Mouse (Mus musculus): ENCODE measurements around the gene Gbp4.
A peak's percentile ranks its signal among the peaks of the same experiment; 100 is the strongest.
"Not testable (repeated sequence)": the region's sequence is repeated elsewhere in the genome, so short reads cannot be mapped to it uniquely, and the experiment has no call there.

The Gbp4 gene

DNA sequence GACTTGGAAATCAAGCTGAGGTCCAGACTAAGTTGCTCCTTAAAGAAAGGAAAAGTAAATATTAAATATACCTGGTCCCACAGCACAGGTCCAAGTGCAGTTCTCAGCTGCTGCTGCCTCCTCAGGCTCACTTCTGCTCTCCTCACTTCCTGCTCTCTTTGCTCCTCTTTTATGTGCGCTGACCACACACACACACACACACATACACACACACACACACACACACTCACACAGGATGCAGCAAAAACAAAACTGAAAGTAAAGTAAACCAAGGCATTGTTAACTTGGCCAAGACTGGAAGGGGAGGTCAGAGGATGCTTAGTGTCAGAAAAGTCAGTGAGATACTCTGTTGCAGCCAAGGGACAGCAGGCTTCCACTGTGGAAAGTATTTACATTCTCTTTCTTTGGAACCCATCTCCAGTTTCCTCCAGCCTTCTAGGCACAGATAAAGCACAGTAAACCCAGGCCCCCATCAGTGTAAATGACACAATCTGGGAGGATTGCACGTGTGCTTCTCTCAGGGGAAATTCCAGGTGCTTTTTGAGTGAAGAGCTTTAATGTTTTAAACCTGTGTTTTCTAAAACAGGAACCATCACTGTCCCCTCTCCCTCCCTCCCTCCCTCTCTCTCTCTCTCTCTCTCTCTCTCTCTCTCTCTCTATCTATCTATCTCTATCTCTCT is at the start of gene Gbp4, which contains the start of the genes Gbp9 and Gbp8:
Gbp4 (minus strand) TSS at position 178 of the 680 bp plus-strand sequence.
Gbp9 (minus strand) TSS at position 131 of the 680 bp plus-strand sequence.
Gbp8 (minus strand) TSS at position 132 of the 680 bp plus-strand sequence.
- not testable (repeated sequence) for DNase-seq (ENCODE audit: low spot score in 2 of 2)

GRCm38 (mm10) chr5:105181446-105181845 is 42.1 kb upstream of the Gbp4 start:
- DNase-seq (ENCODE audit: low spot score in 2 of 2): no peak

- DNase-seq (ENCODE audit: low spot score in 2 of 2): no peak
These were observed 17.2 kb upstream of the Gbp4 start for GRCm38 (mm10) chr5:105156582-105156981.

DNA sequence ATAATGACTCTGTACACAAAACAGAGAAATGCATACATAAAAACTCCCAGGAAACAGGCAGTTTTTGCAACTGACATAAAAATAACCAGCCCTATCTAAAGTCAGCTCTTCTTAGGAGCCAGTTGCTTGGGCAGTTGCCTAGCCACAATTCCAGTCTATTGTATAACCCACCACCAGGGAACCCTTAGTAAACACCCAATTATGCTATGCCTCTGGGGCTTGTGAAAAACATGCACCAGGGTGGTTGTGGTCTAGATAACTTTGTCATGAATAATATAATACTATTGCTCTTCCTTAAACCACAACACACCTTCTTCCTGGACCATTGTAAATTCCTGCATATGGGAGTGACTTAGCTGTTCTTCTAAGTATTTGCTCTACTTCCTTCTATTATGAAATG is 14.7 kb upstream of the Gbp4 start:
- DNase-seq (ENCODE audit: low spot score in 2 of 2): no peak

- not testable (repeated sequence) for DNase-seq (ENCODE audit: low spot score in 2 of 2)
These were observed 8.7 kb upstream of the Gbp4 start for GRCm38 (mm10) chr5:105148062-105148461.

GRCm38 (mm10) chr5:105146447-105146846 is 7.1 kb upstream of the Gbp4 start:
- no peak for DNase-seq (ENCODE audit: low spot score in 2 of 2)

DNA sequence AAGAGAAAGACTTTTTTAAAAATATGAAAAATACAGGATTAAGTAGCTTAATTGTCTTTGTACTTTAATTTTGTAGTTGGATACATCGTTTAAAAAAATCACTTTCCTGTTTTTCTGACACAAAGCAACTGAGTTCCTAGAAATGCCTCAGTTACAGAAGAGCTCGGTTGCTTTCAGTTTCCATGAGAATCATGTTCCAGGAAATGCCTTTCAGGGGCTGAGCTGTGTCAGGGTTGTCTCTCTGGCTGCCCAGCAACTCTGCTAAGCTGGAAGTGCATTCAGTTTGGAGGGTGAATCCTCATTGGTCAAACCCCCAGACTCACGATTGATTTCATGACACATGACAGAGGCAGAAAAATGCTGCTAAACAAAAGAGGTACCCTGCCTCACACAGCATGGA is 6.3 kb upstream of the Gbp4 start:
- not testable (repeated sequence) for DNase-seq (ENCODE audit: low spot score in 2 of 2)

- not testable (repeated sequence) for DNase-seq (ENCODE audit: low spot score in 2 of 2)
These were observed 864 bp upstream of the Gbp4 start for GRCm38 (mm10) chr5:105140089-105140810.

DNA sequence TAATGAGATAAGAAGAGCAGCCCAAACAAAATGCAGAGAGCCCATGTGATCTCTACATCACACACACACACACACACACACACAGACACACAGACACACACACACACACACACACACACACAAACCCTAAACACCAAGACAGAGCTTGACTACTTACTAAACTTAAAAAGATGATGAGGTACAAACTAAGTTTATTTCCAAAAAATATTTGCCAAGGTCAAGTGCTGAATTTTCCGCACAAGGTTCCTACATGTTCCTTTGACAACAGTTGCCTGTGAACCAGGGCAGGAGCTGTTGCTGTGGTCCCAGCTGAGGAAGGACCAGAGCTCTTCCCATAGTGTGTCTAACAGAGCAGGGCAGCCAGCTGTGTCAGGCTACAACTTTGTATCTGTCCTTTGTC is 480 bp downstream of the Gbp4 start:
- DNase-seq (ENCODE audit: low spot score in 2 of 2): no peak

- DNase-seq (ENCODE audit: low spot score in 2 of 2): not testable (repeated sequence)
These were observed 2.6 kb downstream of the Gbp4 start for GRCm38 (mm10) chr5:105136706-105137304.

DNA sequence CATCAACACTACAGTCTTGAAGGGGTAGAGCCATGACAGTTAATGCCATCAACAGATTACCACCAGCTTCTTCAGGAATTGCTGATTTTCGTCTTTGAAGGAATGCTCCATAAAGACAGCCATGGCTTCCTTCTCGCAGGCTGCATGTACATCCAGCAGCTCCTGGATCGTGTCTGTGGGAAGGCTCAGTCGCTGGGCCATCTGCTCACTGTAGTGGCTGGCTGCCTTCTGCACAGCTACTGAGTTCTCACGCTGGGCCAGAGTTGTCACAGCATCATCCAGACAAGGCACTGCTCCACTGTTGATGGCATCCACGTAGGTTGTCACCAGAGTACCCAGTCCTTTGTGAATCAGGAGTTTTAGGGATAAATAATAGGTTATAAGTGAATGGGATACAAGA is 17.7 kb downstream of the Gbp4 start:
- not testable (repeated sequence) for DNase-seq (ENCODE audit: low spot score in 2 of 2)

DNA sequence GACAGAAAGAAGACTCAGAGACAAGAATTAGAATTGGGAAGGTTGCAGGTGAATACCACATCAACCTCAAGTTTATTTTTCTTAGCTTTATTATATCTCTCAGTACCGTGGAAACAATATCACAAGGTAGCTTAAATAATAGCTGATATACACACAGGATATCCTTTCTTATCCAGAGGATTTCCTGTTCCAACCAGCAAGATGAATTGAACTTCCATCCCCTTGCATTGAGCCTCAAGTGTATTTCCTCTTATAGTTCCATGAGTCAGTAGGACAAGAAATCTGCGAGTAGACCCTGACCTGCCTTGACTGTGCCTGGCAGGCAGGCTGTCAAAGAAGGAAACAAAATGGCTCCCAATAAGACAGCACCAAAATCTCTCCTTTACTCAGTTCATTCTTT is 23.6 kb downstream of the Gbp4 start:
- DNase-seq (ENCODE audit: low spot score in 2 of 2): no peak

GRCm38 (mm10) chr5:105114696-105115095 is 24.7 kb downstream of the Gbp4 start:
- DNase-seq (ENCODE audit: low spot score in 2 of 2): no peak

GRCm38 (mm10) chr5:105113656-105114055 is 25.7 kb downstream of the Gbp4 start:
- DNase-seq (ENCODE audit: low spot score in 2 of 2): no peak

GRCm38 (mm10) chr5:105110271-105110852 is 29.0 kb downstream of the Gbp4 start:
- peak; percentile 18 to 48 for DNase-seq (ENCODE audit: low spot score in 2 of 2)

DNA sequence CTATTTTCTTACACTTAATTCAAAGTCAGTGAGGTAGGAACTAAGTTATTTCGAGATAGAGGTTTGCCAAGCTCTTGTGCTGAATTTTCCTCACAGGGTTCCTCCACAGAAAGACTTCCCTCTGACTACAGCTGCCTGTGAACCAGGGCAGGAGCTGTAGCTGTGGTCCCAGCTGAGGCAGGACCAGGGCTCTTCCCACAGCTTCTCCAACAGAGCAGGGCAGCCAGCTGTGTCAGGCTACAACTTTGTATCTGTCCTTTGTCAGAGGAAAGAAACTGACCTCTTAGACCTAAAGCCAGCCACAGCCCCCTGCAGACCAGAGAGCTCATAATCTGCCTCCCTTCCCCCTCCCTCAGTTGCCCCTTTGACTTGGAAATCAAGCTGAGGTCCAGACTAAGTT is 29.6 kb downstream of the Gbp4 start:
- not testable (repeated sequence) for DNase-seq (ENCODE audit: low spot score in 2 of 2)

- not testable (repeated sequence) for DNase-seq (ENCODE audit: low spot score in 2 of 2)
These were observed 33.7 kb downstream of the Gbp4 start for GRCm38 (mm10) chr5:105105689-105106088.

GRCm38 (mm10) chr5:105081900-105082299 is 57.5 kb downstream of the Gbp4 start:
- DNase-seq (ENCODE audit: low spot score in 2 of 2): no peak

DNA sequence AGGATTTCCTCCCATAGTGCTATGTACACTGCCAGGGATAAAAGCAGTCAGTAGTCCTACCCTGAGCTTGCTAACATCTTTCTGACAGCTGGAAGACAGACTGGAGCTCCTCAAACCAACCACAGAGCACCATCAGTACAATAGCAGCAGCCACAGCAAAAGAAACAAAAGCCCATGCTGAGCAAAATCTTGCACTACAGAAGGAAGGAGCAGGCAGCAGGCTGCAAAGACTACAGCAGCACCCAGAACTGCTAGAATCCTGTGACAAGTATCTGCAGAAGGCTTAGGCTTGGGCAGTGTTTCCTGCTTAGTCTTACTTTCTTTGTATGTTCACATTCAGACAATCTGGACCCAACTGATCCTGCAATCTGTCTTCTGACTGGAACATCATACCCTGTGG is 71.0 kb downstream of the Gbp4 start:
- not testable (repeated sequence) for DNase-seq (ENCODE audit: low spot score in 2 of 2)

All from urinary bladder, postnatal 36 days (tissue).